Mouse (Mus musculus) lung, postnatal 0 days (tissue): ENCODE results near the gene Erc2. TPM values are rescaled to one million over a fixed set of nuclear protein-coding genes. Genes with fewer than 3 reads are reported as not detected.

Experiments used
- ATAC-seq: fragments of 200-750 bp; cut with Nextera tagmentation; 2 replicates; pipeline ENCODE4 v1.8.0; 2017; ENCODE audit warnings: moderate library complexity
- DNase-seq: peaks from one replicate; pipeline ENCODE4 v3.0.0-alpha.2; 2016; ENCODE audit warnings: low spot score
- H3K27ac ChIP-seq: fragments of 300-500 bp; sonication (generic); 2 replicates; pipeline ENCODE4 v1.5.1; 2014; ENCODE audit warnings: antibody characterized with exemption, mild to moderate bottlenecking, low read length, mixed read lengths
- H3K27me3 ChIP-seq: fragments of 300-500 bp; sonication (generic); replicated peaks from 2 replicates; pipeline ENCODE4 v1.6.1; 2014; ENCODE audit warnings: low read length, mixed read lengths; ENCODE audit not compliant: insufficient read depth
- H3K36me3 ChIP-seq: fragments of 300-500 bp; sonication (generic); 2 replicates; pipeline ENCODE4 v1.6.1; 2014; ENCODE audit warnings: low read length, mixed read lengths; ENCODE audit not compliant: insufficient read depth
- H3K4me1 ChIP-seq: fragments of 300-500 bp; sonication (generic); 2 replicates; pipeline ENCODE4 v1.6.1; 2014; ENCODE audit warnings: antibody characterized with exemption, low read depth, low read length, mixed read lengths; ENCODE audit not compliant: insufficient read depth
- H3K4me2 ChIP-seq: fragments of 300-500 bp; sonication (generic); replicated peaks from 2 replicates; pipeline ENCODE4 v1.6.1; 2014; ENCODE audit warnings: low read depth, mild to moderate bottlenecking, low read length, moderate library complexity, mixed read lengths
- H3K4me3 ChIP-seq: fragments of 300-500 bp; sonication (generic); 2 replicates; pipeline ENCODE4 v1.5.1; 2014; ENCODE audit warnings: low read depth, low read length
- H3K9ac ChIP-seq: fragments of 300-500 bp; sonication (generic); replicated peaks from 2 replicates; pipeline ENCODE4 v1.6.1; 2014; ENCODE audit warnings: low read depth, mild to moderate bottlenecking
- H3K9me3 ChIP-seq: fragments of 300-500 bp; sonication (generic); 2 replicates; pipeline ENCODE4 v1.6.1; 2016; ENCODE audit warnings: low read length, mixed read lengths
- CTCF ChIP-seq: IDR thresholded peaks from 2 replicates; pipeline ENCODE4 v1.5.1; 2016; ENCODE audit warnings: antibody characterized with exemption, mild to moderate bottlenecking
- EP300 ChIP-seq: IDR thresholded peaks from 2 replicates; pipeline ENCODE4 v1.6.1; 2016; ENCODE audit warnings: antibody characterized with exemption, mild to moderate bottlenecking, control low read depth
- WGBS: fragments of 180-500 bp; shearing (Covaris S2); extraction: QIAGEN DNeasy Blood & Tissue Kit; methylation state at CpG from one replicate; pipeline ENCODE4 v1.1.7; 2014; 5-methylcytosine and 5-hydroxymethylcytosine counted together
- polyA plus RNA-seq: library from polyadenylated mRNA; unstranded; fragments of >200 nt; fragmentation: Nextera tagmentation; extraction: Ambion mirVana; gene quantifications from 2 replicates; pipeline ENCODE4 v1.2.1, GENCODE M21; 2015

Gene Erc2
- polyA plus RNA-seq, 1 experiment from 2014 or later, result 1.9 TPM

GRCm38 (mm10) chr14:28089636-28090443 lies 467.6 kb downstream of the Erc2 start:
- no peak overlapping the region for H3K27ac ChIP-seq
- H3K36me3 ChIP-seq, result no peaks in the 10 kb centered on the region
- no peak overlapping the region for H3K9ac ChIP-seq
- no peaks in the 10 kb centered on the region for H3K4me1 ChIP-seq
- H3K27me3 ChIP-seq, result no peaks in the 10 kb centered on the region
- no peak overlapping the region for H3K4me2 ChIP-seq
- ATAC-seq, result no peak; the same call in 1 of the 2 replicates
- 66% methylated on average over 8 of the region's 8 CpGs for WGBS
- DNase-seq, result peak; percentile 66
- H3K4me3 ChIP-seq, result no peak overlapping the region
- TF ChIP-seq CTCF, result peak; percentile 74
- TF ChIP-seq EP300, result no peak
- H3K9me3 ChIP-seq, result no peaks in the 10 kb centered on the region

GRCm38 (mm10) chr14:28091367-28091766 lies 469.1 kb downstream of the Erc2 start:
- no peak overlapping the region for H3K27ac ChIP-seq
- DNase-seq, result no peak

GRCm38 (mm10) chr14:28093214-28093613 lies 471.0 kb downstream of the Erc2 start:
- Histone ChIP-seq H3K27ac (no peak overlapping the region), H3K4me3 (no peak overlapping the region), H3K9ac (no peak overlapping the region), H3K9me3 (no peaks in the 10 kb centered on the region), H3K36me3 (no peaks in the 10 kb centered on the region), H3K27me3 (no peaks in the 10 kb centered on the region), H3K4me1 (no peaks in the 10 kb centered on the region), H3K4me2 (no peak overlapping the region)
- TF ChIP-seq EP300, result no peak
- TF ChIP-seq CTCF, result peak; percentile 54
- no peak for ATAC-seq
- 54% methylated on average over 4 of the region's 4 CpGs for WGBS
- peak; percentile 22 for DNase-seq

More at GRCm38 (mm10) chr14:28091367-28091766, 469.1 kb downstream of the Erc2 start:
- Histone ChIP-seq H3K9me3 (no peaks in the 10 kb centered on the region), H3K4me1 (no peaks in the 10 kb centered on the region), H3K4me2 (no peak overlapping the region), H3K27me3 (no peaks in the 10 kb centered on the region), H3K9ac (no peak overlapping the region), H3K4me3 (no peak overlapping the region), H3K36me3 (no peaks in the 10 kb centered on the region)
- WGBS, result 88% methylated on average over 1 of the region's 1 CpGs
- ATAC-seq, result no peak
- no peak for TF ChIP-seq CTCF
- no peak for TF ChIP-seq EP300

GRCm38 (mm10) chr14:28093913-28094312 lies 471.7 kb downstream of the Erc2 start:
- DNase-seq, result no peak
- H3K4me2 ChIP-seq, result no peak overlapping the region
- H3K27ac ChIP-seq, result no peak overlapping the region
- H3K9me3 ChIP-seq, result no peaks in the 10 kb centered on the region
- no peak for ATAC-seq
- 96% methylated on average over 1 of the region's 1 CpGs for WGBS
- TF ChIP-seq CTCF (no peak), EP300 (no peak)
- H3K27me3 ChIP-seq, result no peaks in the 10 kb centered on the region
- no peak overlapping the region for H3K9ac ChIP-seq
- no peaks in the 10 kb centered on the region for H3K4me1 ChIP-seq
- H3K4me3 ChIP-seq, result no peak overlapping the region
- no peaks in the 10 kb centered on the region for H3K36me3 ChIP-seq

- Histone ChIP-seq H3K27ac (no peak overlapping the region), H3K4me2 (no peak overlapping the region), H3K4me1 (no peaks in the 10 kb centered on the region), H3K9ac (no peak overlapping the region), H3K36me3 (no peaks in the 10 kb centered on the region), H3K27me3 (no peaks in the 10 kb centered on the region), H3K4me3 (no peak overlapping the region), H3K9me3 (no peaks in the 10 kb centered on the region)
- no peak for DNase-seq
- TF ChIP-seq CTCF (no peak), EP300 (no peak)
- WGBS, result 57% methylated on average over 5 of the region's 5 CpGs
- ATAC-seq, result no peak
These were observed 476.9 kb downstream of the Erc2 start for GRCm38 (mm10) chr14:28099084-28099483.

GRCm38 (mm10) chr14:28113121-28113520 lies 490.9 kb downstream of the Erc2 start:
- Histone ChIP-seq H3K27ac (no peak overlapping the region), H3K4me1 (no peaks in the 10 kb centered on the region), H3K4me3 (no peak overlapping the region), H3K9me3 (no peaks in the 10 kb centered on the region), H3K27me3 (no peaks in the 10 kb centered on the region), H3K36me3 (no peaks in the 10 kb centered on the region), H3K4me2 (no peak overlapping the region), H3K9ac (no peak overlapping the region)
- TF ChIP-seq CTCF (no peak), EP300 (no peak)
- ATAC-seq (no peak), DNase-seq (no peak)
- 68% methylated on average over 2 of the region's 2 CpGs for WGBS
